Mouse (Mus musculus) cerebellum, postnatal 10 days (tissue): ENCODE data around the gene Sgcd.
"Not testable (repeated sequence)": the region's sequence is repeated elsewhere in the genome, so short reads cannot be mapped to it uniquely, and the experiment has no call there.

Experiments used
- DNase-seq, 2 experiments: peaks; one replicate each; pipeline ENCODE4 v3.0.0; 2021; ENCODE audit warnings: mixed read lengths in 2 of 2

Gene Sgcd

DNA sequence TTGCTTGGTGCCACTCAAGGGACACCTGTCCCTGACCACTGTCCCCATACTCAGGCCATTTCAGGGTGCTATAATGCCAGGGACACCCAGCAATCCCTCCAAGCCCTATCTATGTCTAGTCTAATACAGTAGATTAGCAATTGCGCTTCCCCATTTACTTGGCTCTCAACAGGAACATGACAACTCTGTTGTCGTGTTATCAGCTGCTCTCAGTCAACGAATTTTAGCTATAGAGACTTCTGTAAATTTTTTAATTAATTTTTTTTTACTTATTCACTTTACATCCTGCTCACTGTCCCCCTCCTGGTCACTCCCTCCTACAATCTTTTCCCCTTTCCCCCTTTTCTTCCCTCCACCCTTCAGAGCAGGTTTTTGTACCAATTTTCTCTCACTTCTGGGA, 542.4 kb downstream of the Sgcd start:
- DNase-seq, result no peak

DNA sequence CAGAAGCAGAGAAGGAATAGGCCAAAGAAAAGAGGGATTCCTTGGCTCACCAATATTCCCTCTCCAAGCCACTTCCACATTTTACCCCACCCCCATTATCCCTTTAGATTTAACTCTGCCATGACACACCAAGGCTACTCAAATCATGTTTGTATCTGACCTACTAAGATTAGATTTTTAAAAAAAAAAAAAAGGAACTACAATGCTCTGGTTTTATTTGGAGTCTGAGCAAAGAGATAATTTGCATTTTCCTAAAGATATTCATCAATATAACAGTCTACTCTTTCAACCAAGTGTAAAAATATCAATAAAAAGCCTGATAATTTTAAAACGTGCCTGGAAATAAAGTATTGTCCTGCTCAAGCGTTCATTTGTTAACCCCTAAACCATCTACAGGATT, 543.1 kb downstream of the Sgcd start:
- DNase-seq, result no peak

DNA sequence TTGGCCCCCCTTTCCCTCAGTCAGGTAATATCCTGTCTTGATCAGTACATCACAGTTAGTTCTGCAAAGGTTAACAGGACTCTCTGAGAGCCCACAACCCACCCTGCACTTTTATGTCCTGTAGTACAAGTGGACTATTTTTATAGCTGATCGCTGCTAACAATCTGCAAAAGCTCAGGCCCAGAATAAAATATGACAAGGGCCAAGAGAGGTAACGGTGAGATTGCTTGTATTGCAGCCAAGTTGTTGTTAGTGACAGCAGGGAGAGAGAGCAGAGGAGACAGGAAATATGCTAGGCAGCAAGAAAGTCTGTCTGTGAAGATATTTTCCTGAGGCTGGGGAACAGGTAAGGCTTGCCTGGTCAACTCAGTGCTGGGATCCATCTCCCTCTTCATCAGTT, 546.5 kb downstream of the Sgcd start:
- DNase-seq, result peak; percentile 2 to 12

- no peak for DNase-seq
Observed at GRCm38 (mm10) chr11:47399607-47400006, 589.2 kb downstream of the Sgcd start.

- DNase-seq, result not testable (repeated sequence)
Observed at GRCm38 (mm10) chr11:47390798-47391197, 598.0 kb downstream of the Sgcd start.

DNA sequence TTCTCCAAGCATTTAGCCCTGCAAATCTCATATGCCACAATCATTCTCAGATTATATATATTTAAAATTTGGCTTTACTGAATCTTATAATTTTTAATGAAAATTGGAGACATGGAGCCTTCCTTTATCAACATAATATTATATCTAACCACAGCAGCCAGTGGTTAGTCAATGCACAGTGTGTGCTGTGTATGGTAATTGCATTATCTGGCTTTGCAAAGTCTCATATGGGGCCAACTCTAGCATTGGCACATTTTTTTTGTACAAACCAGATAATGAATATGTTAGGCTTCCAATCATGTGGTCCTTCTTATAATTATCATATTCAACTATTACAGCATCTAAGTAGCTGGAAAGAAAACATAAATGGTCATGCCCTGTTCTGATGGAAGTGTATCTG, 599.4 kb downstream of the Sgcd start:
- DNase-seq, result no peak

- DNase-seq, result peak; percentile 13 to 24
Observed at GRCm38 (mm10) chr11:47387726-47388125, 601.0 kb downstream of the Sgcd start.

GRCm38 (mm10) chr11:47386136-47386535, 602.6 kb downstream of the Sgcd start:
- no peak for DNase-seq

GRCm38 (mm10) chr11:47379630-47379958, 609.2 kb downstream of the Sgcd start:
- no peak for DNase-seq

DNA sequence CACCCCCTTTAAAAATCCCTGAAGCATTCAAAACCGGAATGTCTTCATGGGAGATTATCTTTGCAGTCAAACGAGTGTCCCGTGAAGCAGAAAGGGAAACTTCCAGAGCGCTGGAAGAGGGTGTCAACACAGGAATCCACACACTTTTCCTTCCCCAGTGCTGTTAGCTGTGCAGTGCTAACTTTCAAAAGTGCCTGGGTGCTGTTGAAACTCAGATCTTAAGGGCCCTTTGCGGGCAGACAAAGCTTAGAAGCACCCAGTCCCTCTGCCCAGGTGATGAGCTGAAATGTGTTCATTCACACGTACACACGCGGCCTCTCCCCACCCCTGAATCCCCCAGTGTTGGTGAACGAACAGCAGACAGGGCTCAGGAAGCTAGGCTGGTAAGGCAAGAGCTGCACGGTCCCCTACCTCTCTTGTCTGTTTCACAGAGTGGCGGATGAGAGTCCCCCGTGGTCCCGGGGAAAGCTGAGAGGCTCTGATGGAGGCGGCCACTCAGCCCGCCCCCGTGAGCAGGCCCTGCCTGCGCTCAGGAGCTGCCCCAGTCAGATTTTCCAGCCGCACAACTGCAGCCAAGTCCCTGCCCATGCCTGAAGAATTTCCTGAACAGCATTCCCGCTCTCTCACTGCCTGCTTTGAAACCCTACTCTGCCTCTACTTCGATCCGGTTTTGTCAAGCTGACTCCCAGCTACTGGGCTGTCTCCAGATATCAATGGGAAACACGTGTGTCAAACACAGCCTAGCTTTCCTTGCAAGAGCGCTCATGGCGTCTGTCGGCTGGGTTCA, 609.7 kb downstream of the Sgcd start:
- peak; percentile 45 to 51 for DNase-seq

DNA sequence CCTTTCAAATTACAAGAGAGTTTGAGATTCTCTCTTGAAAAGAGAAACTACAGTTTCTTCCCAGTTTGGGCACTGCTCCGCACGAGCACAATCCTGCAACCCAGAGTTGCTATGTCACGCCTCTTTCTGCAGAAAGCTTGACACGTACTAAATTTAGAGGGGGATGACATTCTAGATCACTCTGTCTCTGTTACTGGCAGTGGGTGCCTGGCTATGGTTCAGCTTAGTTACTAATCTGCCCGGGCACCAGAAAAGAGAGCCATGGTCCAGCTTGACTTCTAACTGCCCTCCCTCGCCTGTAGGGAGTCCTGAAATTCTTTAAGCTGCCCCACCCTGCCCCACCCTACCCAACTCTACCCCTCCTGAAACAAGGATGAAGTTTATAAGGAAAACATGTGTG, 611.3 kb downstream of the Sgcd start:
- no peak for DNase-seq

- no peak for DNase-seq
Observed at GRCm38 (mm10) chr11:47376915-47377314, 611.9 kb downstream of the Sgcd start.

DNA sequence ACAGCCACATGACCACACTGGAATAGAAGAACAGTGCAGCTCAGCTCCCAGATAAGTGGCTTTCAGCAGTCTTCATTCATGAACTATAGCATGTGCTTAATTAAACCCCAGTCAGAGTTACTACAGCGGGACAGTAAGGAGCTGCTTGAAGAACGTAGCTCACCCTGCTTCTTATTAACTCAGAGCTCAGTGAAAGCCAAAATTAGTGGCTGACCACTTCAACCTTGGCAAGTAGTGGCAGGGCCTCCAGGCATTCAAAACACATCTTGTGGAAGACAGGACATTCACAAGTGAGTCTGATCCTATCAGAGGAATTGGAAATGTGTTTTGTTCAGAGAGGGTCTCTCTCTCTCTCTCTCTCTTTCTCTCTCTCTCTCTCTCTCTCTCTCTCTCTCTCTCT, 617.2 kb downstream of the Sgcd start:
- no peak for DNase-seq

- DNase-seq, result no peak
Observed at GRCm38 (mm10) chr11:47351585-47351984, 637.2 kb downstream of the Sgcd start.

DNA sequence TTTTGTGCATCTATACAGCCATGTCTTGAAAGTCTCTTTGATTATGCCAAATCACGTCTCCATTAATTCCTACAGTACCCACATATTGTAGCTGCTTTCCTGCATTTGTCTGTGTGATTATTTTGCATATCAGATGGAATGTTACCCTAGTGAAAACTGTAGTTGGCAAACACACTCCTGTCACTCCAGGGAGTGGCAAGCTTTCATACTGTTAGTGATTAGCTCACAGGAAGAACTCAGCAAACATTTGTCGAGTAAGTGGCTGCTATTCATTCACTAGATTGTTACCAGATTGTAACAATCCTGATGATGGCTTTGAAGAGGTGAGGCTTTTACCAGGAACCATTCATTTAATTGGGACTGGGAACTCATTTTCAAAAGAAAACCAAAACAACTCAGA, 645.3 kb downstream of the Sgcd start:
- peak; percentile 24 to 34 for DNase-seq

DNA sequence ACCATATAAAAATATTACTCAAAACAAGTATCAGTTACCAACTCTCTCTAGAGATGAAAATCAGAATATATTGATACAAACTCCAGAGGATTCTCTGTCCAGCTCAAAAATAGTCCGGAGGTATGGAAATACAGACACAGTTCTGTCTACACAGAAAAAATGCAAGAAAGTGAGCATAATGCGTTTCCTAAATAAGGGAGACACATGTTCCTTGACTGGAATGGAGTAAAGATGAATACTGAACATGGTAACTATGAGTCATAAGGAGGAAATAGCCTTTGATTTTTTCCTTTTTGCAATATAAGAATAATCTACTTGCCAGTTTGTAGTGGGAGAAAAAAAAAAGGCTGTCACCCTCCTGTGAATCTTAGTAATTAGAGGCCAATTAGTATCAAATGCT, 655.1 kb downstream of the Sgcd start:
- DNase-seq, result no peak

DNA sequence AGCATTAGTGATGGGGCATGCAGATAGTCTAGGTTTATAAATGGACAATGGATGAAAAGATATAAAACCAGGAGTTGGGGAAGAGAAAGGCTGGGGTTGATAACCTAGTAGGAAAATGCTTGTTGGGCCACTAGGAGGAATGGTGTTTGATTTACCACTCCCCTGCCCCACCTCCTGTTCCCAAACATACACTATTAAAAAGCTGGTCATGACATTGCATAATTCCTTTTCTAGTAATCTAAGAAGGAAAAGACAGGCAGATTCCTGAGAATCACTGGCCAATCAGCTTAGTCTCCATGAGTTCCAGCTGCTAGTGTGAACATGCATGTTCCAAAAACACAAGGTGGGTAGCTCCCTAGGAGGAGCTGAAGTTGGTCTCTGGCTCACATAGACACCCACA, 683.2 kb downstream of the Sgcd start:
- no peak for DNase-seq

DNA sequence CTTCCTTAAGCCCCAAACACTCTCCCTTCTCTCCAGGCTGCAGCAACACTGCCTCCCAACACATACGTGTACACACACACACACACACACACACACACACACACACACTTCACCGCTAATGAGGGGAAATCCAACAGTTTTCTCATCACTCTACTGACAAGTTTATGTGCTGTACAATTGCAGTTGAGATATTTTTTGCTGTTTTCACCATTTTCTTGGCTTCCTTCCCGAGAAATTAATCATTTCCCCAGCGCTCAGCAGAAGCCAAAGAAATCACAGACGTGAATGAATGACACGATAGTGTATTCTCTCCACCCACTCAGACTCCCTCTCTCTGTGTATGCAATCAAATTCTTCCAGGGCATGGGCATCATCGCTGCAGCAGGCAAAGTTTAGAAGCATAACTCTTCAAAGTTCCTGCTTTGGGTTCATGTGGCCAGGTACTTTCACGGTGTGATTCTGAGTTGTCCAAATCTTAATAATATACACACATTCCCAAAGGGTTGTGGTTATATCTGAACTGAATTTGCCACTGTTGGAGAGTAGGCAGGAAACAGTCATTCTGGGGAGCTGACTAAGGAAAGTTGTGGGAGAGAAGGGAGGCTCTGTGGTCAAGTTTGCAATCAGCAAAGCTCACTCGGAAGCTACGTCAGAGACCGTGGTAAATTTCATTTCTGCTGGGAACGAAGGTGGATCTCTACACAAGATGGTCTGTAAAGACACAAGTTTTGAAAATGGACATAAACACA, 683.9 kb downstream of the Sgcd start:
- DNase-seq, result peak in 1 of 2 experiments; percentile 12

DNA sequence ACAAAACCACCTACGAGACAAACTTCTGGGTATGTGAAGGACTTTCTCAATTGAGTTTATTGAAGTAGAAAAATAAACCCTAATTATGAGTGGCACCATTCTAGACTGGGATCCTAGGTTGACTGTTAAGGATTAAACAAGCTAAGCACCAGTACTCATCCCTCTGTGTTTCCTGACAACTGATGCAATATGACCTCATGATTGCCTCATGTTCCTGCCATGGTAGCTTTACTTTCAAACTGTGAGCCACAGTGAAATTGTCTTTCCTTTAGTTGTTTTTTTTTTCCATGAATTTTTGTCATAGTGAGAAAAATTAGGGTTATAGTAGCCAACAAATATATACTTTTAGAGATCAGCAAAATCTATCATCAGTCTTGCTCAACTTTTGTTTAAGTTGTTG, 689.0 kb downstream of the Sgcd start:
- no peak for DNase-seq

DNA sequence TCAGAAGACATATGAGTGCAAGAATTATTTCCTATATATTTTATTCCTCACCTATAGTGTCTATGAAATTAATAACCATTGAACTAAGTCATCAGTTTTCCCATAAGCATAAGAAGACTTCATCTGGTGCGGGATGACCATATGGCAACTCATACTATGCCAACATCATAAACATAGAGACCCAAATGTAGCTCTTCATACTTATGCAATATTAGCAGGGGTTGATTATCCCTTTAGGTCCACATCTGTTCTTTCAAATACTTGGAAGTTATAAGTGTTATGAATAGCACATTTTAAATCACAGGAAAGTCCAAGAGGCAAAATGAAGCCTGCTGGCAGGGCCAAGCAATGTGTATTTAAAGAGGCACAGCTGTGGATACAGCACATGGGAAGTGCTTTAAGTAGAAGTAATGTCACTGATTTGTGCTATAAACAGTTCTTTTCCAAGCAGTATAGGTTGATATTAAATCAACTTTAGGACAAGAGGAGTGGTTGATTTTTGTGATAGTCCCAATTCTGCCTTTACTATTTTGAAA, 690.9 kb downstream of the Sgcd start:
- no peak for DNase-seq

DNA sequence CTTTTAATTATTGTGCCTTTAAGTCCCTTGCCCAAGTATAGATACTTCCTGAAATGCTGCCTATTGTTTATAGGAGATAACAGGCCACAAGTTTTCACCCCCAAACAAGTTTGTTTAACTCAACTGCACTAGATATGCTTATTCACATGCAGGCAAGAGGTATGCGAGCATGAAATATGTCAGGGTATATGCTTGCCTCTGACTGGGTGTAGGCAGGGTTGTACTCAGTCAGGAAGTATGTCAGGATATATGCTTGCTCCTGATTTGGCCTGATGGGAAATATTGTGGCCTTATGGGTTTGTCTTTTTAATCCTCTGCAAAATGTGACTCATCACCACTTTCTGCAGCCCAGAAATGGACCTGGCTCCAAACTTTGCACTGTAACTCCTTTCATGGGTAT, 694.0 kb downstream of the Sgcd start:
- DNase-seq, result no peak

- no peak for DNase-seq
Observed at GRCm38 (mm10) chr11:47276586-47276985, 712.2 kb downstream of the Sgcd start.

DNA sequence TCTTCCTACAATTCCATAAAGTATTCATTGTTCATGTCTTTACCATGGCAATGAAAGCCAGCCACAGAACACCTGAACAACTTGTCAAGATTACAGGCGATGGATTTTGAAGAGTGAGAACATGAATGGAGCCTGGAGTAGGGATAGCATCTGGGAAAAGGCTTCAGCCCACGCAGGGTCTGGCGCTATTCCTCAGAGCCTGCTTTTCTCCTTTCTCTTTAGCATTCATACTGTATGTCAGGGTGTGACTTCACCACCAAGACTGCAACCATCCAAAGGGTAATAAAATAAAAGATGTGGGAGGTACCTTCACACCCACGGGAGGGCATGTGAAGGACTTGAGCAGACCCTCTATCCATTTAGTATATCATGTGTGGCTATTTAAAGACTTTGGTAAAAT, 720.2 kb downstream of the Sgcd start:
- DNase-seq, result no peak

GRCm38 (mm10) chr11:47264267-47264984, 724.3 kb downstream of the Sgcd start:
- DNase-seq, result peak; percentile 6 to 9
